Mouse (Mus musculus): Measurements from ENCODE around the gene Ip6k2. TPM values are rescaled to one million over a fixed set of nuclear protein-coding genes. Genes with fewer than 3 reads are reported as not detected.

Ip6k2 gene
- total RNA-seq, 1 experiment = 24.4 TPM

- Histone ChIP-seq H3K36me3 (ENCODE audit: control insufficient read depth, insufficient read depth, low read length, poor library complexity, severe bottlenecking) (peaks cover 15% of the 10 kb centered on the region; the same call in 1 of the 2 replicates), H3K9ac (ENCODE audit: insufficient read depth, low read depth, low read length, poor library complexity, severe bottlenecking) (no peak overlapping the region)
- no peak for DNase-seq (ENCODE audit: low read depth, low spot score)
These were observed 41.5 kb upstream of the Ip6k2 start for GRCm38 (mm10) chr9:108742048-108742447.

GRCm38 (mm10) chr9:108746876-108747499, 36.6 kb upstream of the Ip6k2 start:
- no peak for TF ChIP-seq HCFC1 (IDR thresholded peaks at IDR 0.05; ENCODE audit: borderline replicate concordance, insufficient read depth, low read length)
- no peak for TF ChIP-seq CHD2 (IDR thresholded peaks at IDR 0.05; ENCODE audit: low read depth, low read length)
- TF ChIP-seq ZC3H11A (IDR thresholded peaks at IDR 0.05; ENCODE audit: borderline replicate concordance, low read depth, low read length) = no peak
- no peak for TF ChIP-seq MAFK (IDR thresholded peaks at IDR 0.05; ENCODE audit: insufficient read depth, low read depth, low read length)
- TF ChIP-seq ZNF384 (IDR thresholded peaks at IDR 0.05; ENCODE audit: low read depth, low read length) = no peak
- DNase-seq (ENCODE audit: low read depth, low spot score) = no peak
- no peak overlapping the region for H3K4me3 ChIP-seq (ENCODE audit: insufficient read depth in 1 of 2, low read depth in 1 of 2, low read length in 2 of 2, poor library complexity in 1 of 2, severe bottlenecking in 1 of 2)
- in situ Hi-C loops (cut with MboI; ENCODE audit: low sequenced_read_pairs in 2 of 2, unreplicated experiment in 2 of 2) = no loop called here
- H3K4me1 ChIP-seq (ENCODE audit: control insufficient read depth in 2 of 2, insufficient read depth in 2 of 2, low read length in 2 of 2, poor library complexity in 1 of 2) = 0 out of 4 replicates have a peak, but pooled peaks cover 0 to 4% of the 10 kb centered on the region in 2 experiments
- no peak overlapping the region for H3K27ac ChIP-seq (ENCODE audit: insufficient read depth, low read depth, low read length, poor library complexity, severe bottlenecking)
- H3K36me3 ChIP-seq (ENCODE audit: control insufficient read depth, insufficient read depth, low read length, poor library complexity, severe bottlenecking) = peaks cover 14% of the 10 kb centered on the region; the same call in 1 of the 2 replicates
- no peaks in the 10 kb centered on the region for H3K9me3 ChIP-seq (ENCODE audit: control insufficient read depth, insufficient read depth, low read depth, low read length)
- H3K9ac ChIP-seq (ENCODE audit: insufficient read depth, low read depth, low read length, poor library complexity, severe bottlenecking) = no peak overlapping the region

More at GRCm38 (mm10) chr9:108742048-108742447, 41.5 kb upstream of the Ip6k2 start:
- Histone ChIP-seq H3K27ac (ENCODE audit: insufficient read depth, low read depth, low read length, poor library complexity, severe bottlenecking) (no peak overlapping the region), H3K4me3 (ENCODE audit: insufficient read depth in 1 of 2, low read depth in 1 of 2, low read length in 2 of 2, poor library complexity in 1 of 2, severe bottlenecking in 1 of 2) (no peak overlapping the region), H3K4me1 (ENCODE audit: control insufficient read depth in 2 of 2, insufficient read depth in 2 of 2, low read length in 2 of 2, poor library complexity in 1 of 2) (no peaks in the 10 kb centered on the region), H3K9me3 (ENCODE audit: control insufficient read depth, insufficient read depth, low read depth, low read length) (no peaks in the 10 kb centered on the region)
- TF ChIP-seq ZC3H11A (IDR thresholded peaks at IDR 0.05; ENCODE audit: borderline replicate concordance, low read depth, low read length) (no peak), MAFK (IDR thresholded peaks at IDR 0.05; ENCODE audit: insufficient read depth, low read depth, low read length) (no peak), HCFC1 (IDR thresholded peaks at IDR 0.05; ENCODE audit: borderline replicate concordance, insufficient read depth, low read length) (no peak), CHD2 (IDR thresholded peaks at IDR 0.05; ENCODE audit: low read depth, low read length) (no peak), ZNF384 (IDR thresholded peaks at IDR 0.05; ENCODE audit: low read depth, low read length) (no peak)
- in situ Hi-C loops (cut with MboI; ENCODE audit: low sequenced_read_pairs in 2 of 2, unreplicated experiment in 2 of 2) = no loop called here

GRCm38 (mm10) chr9:108747694-108748093, 35.9 kb upstream of the Ip6k2 start:
- Histone ChIP-seq H3K36me3 (ENCODE audit: control insufficient read depth, insufficient read depth, low read length, poor library complexity, severe bottlenecking) (peaks cover 14% of the 10 kb centered on the region; the same call in 1 of the 2 replicates), H3K4me1 (ENCODE audit: control insufficient read depth in 2 of 2, insufficient read depth in 2 of 2, low read length in 2 of 2, poor library complexity in 1 of 2) (peaks cover 0 to 6% of the 10 kb centered on the region in 2 experiments; a peak in 1 of 4 replicates), H3K4me3 (ENCODE audit: insufficient read depth in 1 of 2, low read depth in 1 of 2, low read length in 2 of 2, poor library complexity in 1 of 2, severe bottlenecking in 1 of 2) (no peak overlapping the region), H3K9ac (ENCODE audit: insufficient read depth, low read depth, low read length, poor library complexity, severe bottlenecking) (no peak overlapping the region), H3K27ac (ENCODE audit: insufficient read depth, low read depth, low read length, poor library complexity, severe bottlenecking) (no peak overlapping the region), H3K9me3 (ENCODE audit: control insufficient read depth, insufficient read depth, low read depth, low read length) (no peaks in the 10 kb centered on the region)
- no peak for DNase-seq (ENCODE audit: low read depth, low spot score)
- in situ Hi-C loops (cut with MboI; ENCODE audit: low sequenced_read_pairs in 2 of 2, unreplicated experiment in 2 of 2) = no loop called here
- no peak for TF ChIP-seq MAFK (IDR thresholded peaks at IDR 0.05; ENCODE audit: insufficient read depth, low read depth, low read length)
- no peak for TF ChIP-seq CHD2 (IDR thresholded peaks at IDR 0.05; ENCODE audit: low read depth, low read length)
- no peak for TF ChIP-seq HCFC1 (IDR thresholded peaks at IDR 0.05; ENCODE audit: borderline replicate concordance, insufficient read depth, low read length)
- TF ChIP-seq ZNF384 (IDR thresholded peaks at IDR 0.05; ENCODE audit: low read depth, low read length) = no peak
- no peak for TF ChIP-seq ZC3H11A (IDR thresholded peaks at IDR 0.05; ENCODE audit: borderline replicate concordance, low read depth, low read length)

- no peak overlapping the region for H3K4me3 ChIP-seq (ENCODE audit: insufficient read depth in 1 of 2, low read depth in 1 of 2, low read length in 2 of 2, poor library complexity in 1 of 2, severe bottlenecking in 1 of 2)
- no peak for DNase-seq (ENCODE audit: low read depth, low spot score)
- no peaks in the 10 kb centered on the region for H3K9me3 ChIP-seq (ENCODE audit: control insufficient read depth, insufficient read depth, low read depth, low read length)
- H3K36me3 ChIP-seq (ENCODE audit: control insufficient read depth, insufficient read depth, low read length, poor library complexity, severe bottlenecking) = peaks cover 12% of the 10 kb centered on the region; the same call in 1 of the 2 replicates
- H3K27ac ChIP-seq (ENCODE audit: insufficient read depth, low read depth, low read length, poor library complexity, severe bottlenecking) = no peak overlapping the region
- no peak overlapping the region for H3K9ac ChIP-seq (ENCODE audit: insufficient read depth, low read depth, low read length, poor library complexity, severe bottlenecking)
- H3K4me1 ChIP-seq (ENCODE audit: control insufficient read depth in 2 of 2, insufficient read depth in 2 of 2, low read length in 2 of 2, poor library complexity in 1 of 2) = peaks cover 0 to 9% of the 10 kb centered on the region in 2 experiments; a peak in 1 of 4 replicates
- TF ChIP-seq MAFK (IDR thresholded peaks at IDR 0.05; ENCODE audit: insufficient read depth, low read depth, low read length) = no peak
- TF ChIP-seq CHD2 (IDR thresholded peaks at IDR 0.05; ENCODE audit: low read depth, low read length) = no peak
- TF ChIP-seq ZC3H11A (IDR thresholded peaks at IDR 0.05; ENCODE audit: borderline replicate concordance, low read depth, low read length) = no peak
- TF ChIP-seq HCFC1 (IDR thresholded peaks at IDR 0.05; ENCODE audit: borderline replicate concordance, insufficient read depth, low read length) = no peak
- TF ChIP-seq ZNF384 (IDR thresholded peaks at IDR 0.05; ENCODE audit: low read depth, low read length) = no peak
- in situ Hi-C loops (cut with MboI; ENCODE audit: low sequenced_read_pairs in 2 of 2, unreplicated experiment in 2 of 2) = no loop called here
These were observed 34.9 kb upstream of the Ip6k2 start for GRCm38 (mm10) chr9:108748600-108749183.
